Comparison of ENCODE assay signal across 10 mouse cellular contexts in genomic region chr3:154817732-154818131, GRCm38 (mm10).
DNase-seq lines count a peak whose midpoint lies in the region; ATAC-seq and TF ChIP-seq lines count a peak whose summit lies in the region.
"Had no signal": no experiment of that assay in that cellular context is flagged by ENCODE, and none has a peak within 500 bp of the region (broad histone marks: within the 10 kb centered on the region; RNA-seq: fewer than 3 reads in every experiment).

No protein-coding gene starts in this region.

- peak; percentile 15; the same call in 1 of the 2 replicates for TF ChIP-seq CTCF in spleen, adult 2 months (IDR thresholded peaks at IDR 0.05; ENCODE audit: extremely low read depth, insufficient read depth, insufficient read length, insufficient replicate concordance)
- TF ChIP-seq CTCF in midbrain, postnatal 0 days (IDR thresholded peaks at IDR 0.05) = peak; percentile 96

- no peaks in the 10 kb centered on the region for H3K27me3 ChIP-seq in spleen, adult 2 months (ENCODE audit: control insufficient read depth, insufficient read depth, low read length)
- no peaks in the 10 kb centered on the region for H3K27me3 ChIP-seq in forebrain, embryonic 16.5 days (replicated peaks; ENCODE audit: control insufficient read depth, insufficient read depth, low read length)
- no peaks in the 10 kb centered on the region for H3K27me3 ChIP-seq in intestine, embryonic 15.5 days (replicated peaks)
- H3K27me3 ChIP-seq in midbrain, postnatal 0 days (ENCODE audit: insufficient read depth, low read length) = no peaks in the 10 kb centered on the region
- H3K27me3 ChIP-seq: embryonic facial prominence, embryonic 12.5 days had no signal

- TF ChIP-seq POLR2A in spleen, adult 2 months (IDR thresholded peaks at IDR 0.05; ENCODE audit: low read depth, low read length) = no peak

- peak overlapping the region; percentile 49 for H3K4me2 ChIP-seq in forebrain, embryonic 16.5 days (ENCODE audit: low read length)
- no peak overlapping the region for H3K4me2 ChIP-seq in intestine, embryonic 15.5 days (replicated peaks)
- peak overlapping the region; percentile 35; the same call in 1 of the 2 replicates for H3K4me2 ChIP-seq in midbrain, postnatal 0 days (ENCODE audit: low read depth, low read length, poor library complexity, severe bottlenecking)
- H3K4me2 ChIP-seq: embryonic facial prominence, embryonic 12.5 days had no signal

- H3K36me3 ChIP-seq in spleen, adult 2 months (ENCODE audit: control insufficient read depth, insufficient read depth, low read length) = no peaks in the 10 kb centered on the region
- H3K36me3 ChIP-seq in forebrain, embryonic 16.5 days (ENCODE audit: control insufficient read depth, insufficient read depth) = no peaks in the 10 kb centered on the region
- no peaks in the 10 kb centered on the region for H3K36me3 ChIP-seq in intestine, embryonic 15.5 days
- no peaks in the 10 kb centered on the region for H3K36me3 ChIP-seq in midbrain, postnatal 0 days (ENCODE audit: insufficient read depth, low read length)
- H3K36me3 ChIP-seq: embryonic facial prominence, embryonic 12.5 days had no signal

- ATAC-seq in forebrain, embryonic 16.5 days = peak; percentile 49
- 0 out of 2 replicates have a peak, but pooled peaks have one; percentile 23 for ATAC-seq in intestine, embryonic 15.5 days
- ATAC-seq in midbrain, postnatal 0 days (ENCODE audit: low FRiP score) = peak; percentile 66

- intact Hi-C loops in left cerebral cortex, postnatal 36 days (cut with DNase I) = loop anchor here (5.0 kb wide), 2 partner anchors 165 to 275 kb away; partner anchors contain the start of genes Fpgt and Lrriq3

- no peak overlapping the region for H3K4me3 ChIP-seq in spleen, adult 2 months (ENCODE audit: extremely low read depth, insufficient read depth, insufficient read length)
- H3K4me3 ChIP-seq in forebrain, embryonic 16.5 days (replicated peaks; ENCODE audit: low read length) = no peak overlapping the region; the same call in 1 of the 2 replicates
- no peak overlapping the region for H3K4me3 ChIP-seq in intestine, embryonic 15.5 days (replicated peaks)
- H3K4me3 ChIP-seq in midbrain, postnatal 0 days (ENCODE audit: low read depth, low read length) = peak overlapping the region; percentile 1; the same call in 1 of the 2 replicates
- H3K4me3 ChIP-seq: embryonic facial prominence, embryonic 12.5 days; myocyte had no signal

- H3K9ac ChIP-seq in forebrain, embryonic 16.5 days (replicated peaks; ENCODE audit: low read depth, low read length) = peak overlapping the region; percentile 43; the same call in 1 of the 2 replicates
- no peak overlapping the region for H3K9ac ChIP-seq in intestine, embryonic 15.5 days
- 0 out of 2 replicates have a peak overlapping the region, but pooled peaks have one; percentile 42 for H3K9ac ChIP-seq in midbrain, postnatal 0 days (replicated peaks; ENCODE audit: low read length, poor library complexity, severe bottlenecking)
- H3K9ac ChIP-seq: embryonic facial prominence, embryonic 12.5 days had no signal

- H3K9me3 ChIP-seq in forebrain, embryonic 16.5 days (ENCODE audit: control insufficient read depth, low read length) = no peaks in the 10 kb centered on the region
- no peaks in the 10 kb centered on the region for H3K9me3 ChIP-seq in intestine, embryonic 15.5 days
- no peaks in the 10 kb centered on the region for H3K9me3 ChIP-seq in midbrain, postnatal 0 days (ENCODE audit: low read length)
- H3K9me3 ChIP-seq: embryonic facial prominence, embryonic 12.5 days had no signal

- 12% methylated on average over 7 of the region's 7 CpGs for WGBS in spleen, adult 2 months
- WGBS in forebrain, embryonic 16.5 days = 3% methylated on average over 7 of the region's 7 CpGs
- 6% methylated on average over 7 of the region's 7 CpGs for WGBS in intestine, embryonic 15.5 days
- WGBS in midbrain, postnatal 0 days = 6% methylated on average over 7 of the region's 7 CpGs

- no peak for DNase-seq in spleen, adult 2 months (ENCODE audit: low read depth in 1 of 2, low spot score in 2 of 2)
- no peak for DNase-seq in spleen, postnatal 4 days (ENCODE audit: low spot score in 2 of 2)
- DNase-seq in cerebellum, adult 11-12 months = peak; percentile 11
- DNase-seq in left cerebral cortex, postnatal 36 days (ENCODE audit: low spot score in 2 of 2) = peak; percentile 68 to 76
- DNase-seq in midbrain, postnatal 0 days (ENCODE audit: low spot score) = peak; percentile 84
- DNase-seq in yolk sac, embryonic 10.5 days (ENCODE audit: low spot score) = peak; percentile 17

- H3K4me1 ChIP-seq in spleen, adult 2 months (ENCODE audit: control insufficient read depth, insufficient read depth, insufficient read length) = no peaks in the 10 kb centered on the region
- peaks cover 19% of the 10 kb centered on the region for H3K4me1 ChIP-seq in forebrain, embryonic 16.5 days (replicated peaks; ENCODE audit: control insufficient read depth, insufficient read depth, low read length)
- H3K4me1 ChIP-seq in intestine, embryonic 15.5 days (replicated peaks) = no peaks in the 10 kb centered on the region
- peaks cover 7% of the 10 kb centered on the region; the same call in 1 of the 2 replicates for H3K4me1 ChIP-seq in midbrain, postnatal 0 days (ENCODE audit: insufficient read depth, low read length)

- H3K27ac ChIP-seq in spleen, adult 2 months (ENCODE audit: insufficient read depth, low read length) = no peak overlapping the region
- peak overlapping the region; percentile 13; the same call in 1 of the 2 replicates for H3K27ac ChIP-seq in forebrain, embryonic 16.5 days (ENCODE audit: low read length)
- H3K27ac ChIP-seq in intestine, embryonic 15.5 days = no peak overlapping the region
- peak overlapping the region; percentile 72; the same call in 1 of the 2 replicates for H3K27ac ChIP-seq in midbrain, postnatal 0 days (ENCODE audit: low read depth, low read length)
- H3K27ac ChIP-seq: embryonic facial prominence, embryonic 12.5 days had no signal

Comparison
In these comparisons a context has a peak if more than half of its experiments do, and no peak if none do; other contexts are left out.
1. DNase-seq: peak in cerebellum, adult 11-12 months (single experiment), left cerebral cortex, postnatal 36 days (2 of 2), midbrain, postnatal 0 days (single experiment) and yolk sac, embryonic 10.5 days (single experiment); none in spleen, adult 2 months (0 of 2) and spleen, postnatal 4 days (0 of 2).
2. H3K27ac ChIP-seq: peak in forebrain, embryonic 16.5 days (single experiment) and midbrain, postnatal 0 days (single experiment); none in spleen, adult 2 months (single experiment) and intestine, embryonic 15.5 days (single experiment).
3. Peak in every context shown above with its lines, with median percentiles within 50 percentile points of each other: ATAC-seq.